In the genomic region with DNA sequence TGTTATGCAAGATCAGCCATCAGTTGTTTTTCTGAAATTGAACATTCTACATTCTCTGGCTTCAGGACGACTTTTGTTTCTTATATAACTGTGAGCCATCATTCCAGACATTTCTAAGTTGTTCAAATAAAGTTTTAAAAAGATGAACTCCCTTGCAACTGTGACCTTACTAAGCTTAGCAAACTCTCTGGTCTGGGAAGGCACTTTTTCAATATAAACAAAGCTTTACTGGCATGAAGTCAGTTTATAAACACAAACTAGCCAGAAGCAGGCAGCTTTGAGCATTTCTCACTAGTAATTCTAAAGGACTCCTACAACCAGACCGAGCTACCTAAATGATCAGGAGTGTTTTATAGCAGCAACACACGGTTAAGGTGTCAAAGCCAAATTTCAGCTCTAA, we compare ENCODE assay signal across 12 mouse cellular contexts.
"Had no signal": no experiment of that assay in that cellular context is flagged by ENCODE, and none has a peak within 500 bp of the region (broad histone marks: within the 10 kb centered on the region; RNA-seq: fewer than 3 reads in every experiment).

No protein-coding gene starts in this region.

- H3K9me3 ChIP-seq: limb, embryonic 13.5 days; liver, embryonic 15.5 days; midbrain, embryonic 12.5 days; neural tube, embryonic 13.5 days had no signal

- H3K4me3 ChIP-seq: limb, embryonic 13.5 days; liver, embryonic 15.5 days; midbrain, embryonic 12.5 days; neural tube, embryonic 13.5 days had no signal

- H3K4me2 ChIP-seq: limb, embryonic 13.5 days; liver, embryonic 11.5 days; liver, embryonic 15.5 days; midbrain, embryonic 12.5 days; neural tube, embryonic 13.5 days had no signal

- H3K27me3 ChIP-seq: limb, embryonic 13.5 days; liver, embryonic 15.5 days; midbrain, embryonic 12.5 days; neural tube, embryonic 13.5 days had no signal

- H3K27ac ChIP-seq: limb, embryonic 13.5 days; liver, embryonic 15.5 days; midbrain, embryonic 12.5 days; neural tube, embryonic 13.5 days had no signal

- DNase-seq: kidney, postnatal 10 days; left cerebral cortex, postnatal 4 days; right cerebral cortex, postnatal 14 days; thymus, adult 2 months; thymus, postnatal 36 days had no signal

- ATAC-seq: intestine, embryonic 16.5 days; midbrain, embryonic 16.5 days had no signal

- H3K4me1 ChIP-seq: limb, embryonic 13.5 days; liver, embryonic 15.5 days; midbrain, embryonic 12.5 days; neural tube, embryonic 13.5 days had no signal

- H3K9ac ChIP-seq: limb, embryonic 13.5 days; liver, embryonic 15.5 days; midbrain, embryonic 12.5 days; neural tube, embryonic 13.5 days had no signal
